Mouse (Mus musculus) inflammation-experienced regulatory T-cells, adult 16 weeks (primary cell): ENCODE results near the gene Zup1. TPM values are rescaled to one million over a fixed set of nuclear protein-coding genes. Genes with fewer than 3 reads are reported as not detected.

ENCODE experiments used
- polyA plus RNA-seq: library from polyadenylated mRNA; unstranded; fragments of 100-300 nt; shearing (Covaris generic); gene quantifications from one replicate; pipeline ENCODE4 v1.2.1, GENCODE M21; 2017

The Zup1 gene
- 74.1 TPM for polyA plus RNA-seq

GRCm38 (mm10) chr10:33950803-33951583 lies at the start of gene Zup1:
Gene Zup1 (minus strand): TSS chr10:33951269.

GRCm38 (mm10) chr10:33904530-33905481 lies 46.3 kb downstream of the Zup1 start, which contains the start of gene Rsph4a:
Gene Rsph4a (plus strand): TSS chr10:33905111.

Other genes with a start within 250 kb of the Zup1 start
- not detected for gene Sult3a2, start 164.6 kb downstream of the Zup1 start, polyA plus RNA-seq
- gene Sult3a1, start 93.5 kb downstream of the Zup1 start, polyA plus RNA-seq: not detected
- not detected for gene Rsph4a, start 46.2 kb downstream of the Zup1 start, polyA plus RNA-seq
- 81.0 TPM for gene Rwdd1, start 68.4 kb upstream of the Zup1 start, polyA plus RNA-seq
- not detected for gene Trappc3l, start 86.3 kb upstream of the Zup1 start, polyA plus RNA-seq
- gene Calhm4, start 93.0 kb upstream of the Zup1 start, polyA plus RNA-seq: not detected
- gene Calhm5, start 145.2 kb upstream of the Zup1 start, polyA plus RNA-seq: not detected
- 27.0 TPM for gene Calhm6, start 176.7 kb upstream of the Zup1 start, polyA plus RNA-seq